Mouse (Mus musculus) embryonic facial prominence, embryonic 11.5 days (tissue): ENCODE results near the gene Tcf7l1. TPM values are rescaled to one million over a fixed set of nuclear protein-coding genes. Genes with fewer than 3 reads are reported as not detected.

Experiments
- ATAC-seq: fragments of 200-750 bp; cut with Nextera tagmentation; replicated peaks from 2 replicates; pipeline ENCODE4 v1.8.0; 2017; ENCODE audit warnings: low read depth; ENCODE audit not compliant: insufficient number of reproducible peaks, low FRiP score, low TSS enrichment
- DNase-seq: peaks from one replicate; pipeline ENCODE4 v3.0.0-alpha.2; 2015; ENCODE audit warnings: low spot score
- H3K27ac ChIP-seq: fragments of 300-500 bp; sonication (generic); replicated peaks from 2 replicates; pipeline ENCODE4 v1.5.1; 2014; ENCODE audit warnings: mild to moderate bottlenecking, low read depth, low read length, control low read depth
- H3K27me3 ChIP-seq: fragments of 300-500 bp; sonication (generic); 2 replicates; pipeline ENCODE4 v1.6.1; 2014; ENCODE audit warnings: mild to moderate bottlenecking, low read length, moderate library complexity, mixed read lengths; ENCODE audit not compliant: control insufficient read depth, insufficient read depth
- H3K36me3 ChIP-seq: fragments of 300-500 bp; sonication (generic); replicated peaks from 2 replicates; pipeline ENCODE4 v1.6.1; 2014; ENCODE audit warnings: low read depth, mild to moderate bottlenecking, low read length, moderate library complexity, mixed read lengths; ENCODE audit not compliant: control insufficient read depth, insufficient read depth
- H3K4me1 ChIP-seq: fragments of 300-500 bp; sonication (generic); 2 replicates; pipeline ENCODE4 v1.6.1; 2014; ENCODE audit warnings: low read length, mixed read lengths; ENCODE audit not compliant: control insufficient read depth, insufficient read depth
- H3K4me2 ChIP-seq: fragments of 300-500 bp; sonication (generic); 2 replicates; pipeline ENCODE4 v1.6.1; 2014; ENCODE audit warnings: low read depth, mild to moderate bottlenecking, control low read depth, low read length, moderate library complexity
- H3K4me3 ChIP-seq: fragments of 300-500 bp; sonication (generic); 2 replicates; pipeline ENCODE4 v1.5.1; 2014; ENCODE audit warnings: low read depth, low read length, control low read depth
- H3K9ac ChIP-seq: fragments of 300-500 bp; sonication (generic); replicated peaks from 2 replicates; pipeline ENCODE4 v1.6.1; 2014; ENCODE audit warnings: mild to moderate bottlenecking, control low read depth, low read length
- H3K9me3 ChIP-seq: fragments of 300-500 bp; sonication (generic); replicated peaks from 2 replicates; pipeline ENCODE4 v1.6.1; 2016; ENCODE audit warnings: mild to moderate bottlenecking, low read length, inconsistent platforms, mixed read lengths; ENCODE audit not compliant: control insufficient read depth
- WGBS: fragments of 180-500 bp; shearing (Covaris S2); extraction: QIAGEN DNeasy Blood & Tissue Kit; methylation state at CpG from one replicate; pipeline ENCODE4 v1.1.7; 2014; 5-methylcytosine and 5-hydroxymethylcytosine counted together
- polyA plus RNA-seq: library from polyadenylated mRNA; unstranded; fragments of >200 nt; fragmentation: Nextera tagmentation; extraction: Ambion mirVana; gene quantifications from 2 replicates; pipeline ENCODE4 v1.2.1, GENCODE M21; 2014

The Tcf7l1 gene
- polyA plus RNA-seq, 1 experiment from 2014 or later: 23.6 TPM

- DNase-seq (no peak), ATAC-seq (no peak)
- Histone ChIP-seq H3K4me3 (no peak overlapping the region), H3K36me3 (no peaks in the 10 kb centered on the region), H3K4me2 (peak overlapping the region; percentile 10; the same call in 1 of the 2 replicates), H3K4me1 (peaks cover 11% of the 10 kb centered on the region), H3K27me3 (no peaks in the 10 kb centered on the region), H3K9ac (no peak overlapping the region), H3K27ac (peak overlapping the region; percentile 70), H3K9me3 (no peaks in the 10 kb centered on the region)
- 9% methylated on average over 5 of the region's 5 CpGs for WGBS
These were observed 40.1 kb downstream of the Tcf7l1 start for GRCm38 (mm10) chr6:72748882-72749437.

- H3K9me3 ChIP-seq: no peaks in the 10 kb centered on the region
- no peaks in the 10 kb centered on the region for H3K36me3 ChIP-seq
- no peaks in the 10 kb centered on the region for H3K27me3 ChIP-seq
- H3K9ac ChIP-seq: no peak overlapping the region
- no peak overlapping the region for H3K4me3 ChIP-seq
- DNase-seq (no peak), ATAC-seq (peak; percentile 19; the same call in 1 of the 2 replicates)
- H3K27ac ChIP-seq: peak overlapping the region; percentile 70
- H3K4me1 ChIP-seq: peaks cover 11% of the 10 kb centered on the region
- WGBS: 0% methylated on average over 2 of the region's 2 CpGs
- peak overlapping the region; percentile 10; the same call in 1 of the 2 replicates for H3K4me2 ChIP-seq
These were observed 40.6 kb downstream of the Tcf7l1 start for GRCm38 (mm10) chr6:72748421-72748820.

GRCm38 (mm10) chr6:72747814-72748213, 41.2 kb downstream of the Tcf7l1 start:
- Histone ChIP-seq H3K9me3 (no peaks in the 10 kb centered on the region), H3K4me3 (no peak overlapping the region), H3K4me1 (peaks cover 11% of the 10 kb centered on the region), H3K9ac (no peak overlapping the region), H3K27ac (no peak overlapping the region), H3K27me3 (no peaks in the 10 kb centered on the region), H3K4me2 (no peak overlapping the region), H3K36me3 (no peaks in the 10 kb centered on the region)
- no peak for ATAC-seq
- WGBS: 74% methylated on average over 11 of the region's 11 CpGs
- DNase-seq: no peak

GRCm38 (mm10) chr6:72747156-72747555, 41.9 kb downstream of the Tcf7l1 start:
- Histone ChIP-seq H3K27ac (0 out of 2 replicates have a peak overlapping the region, but pooled peaks have one; percentile 20), H3K27me3 (no peaks in the 10 kb centered on the region), H3K9me3 (no peaks in the 10 kb centered on the region), H3K36me3 (no peaks in the 10 kb centered on the region), H3K9ac (no peak overlapping the region; the same call in 1 of the 2 replicates), H3K4me3 (no peak overlapping the region), H3K4me2 (no peak overlapping the region), H3K4me1 (peaks cover 11% of the 10 kb centered on the region)
- no peak for DNase-seq
- WGBS: 37% methylated on average over 4 of the region's 4 CpGs
- no peak for ATAC-seq

GRCm38 (mm10) chr6:72745781-72746180, 43.3 kb downstream of the Tcf7l1 start:
- H3K4me2 ChIP-seq: no peak overlapping the region
- ATAC-seq: no peak
- H3K9ac ChIP-seq: no peak overlapping the region
- no peaks in the 10 kb centered on the region for H3K9me3 ChIP-seq
- no peak overlapping the region for H3K27ac ChIP-seq
- WGBS: 68% methylated on average over 12 of the region's 12 CpGs
- H3K36me3 ChIP-seq: no peaks in the 10 kb centered on the region
- no peak overlapping the region for H3K4me3 ChIP-seq
- no peaks in the 10 kb centered on the region for H3K27me3 ChIP-seq
- H3K4me1 ChIP-seq: peaks cover 11% of the 10 kb centered on the region
- no peak for DNase-seq

GRCm38 (mm10) chr6:72744144-72744800, 44.8 kb downstream of the Tcf7l1 start:
- Histone ChIP-seq H3K27me3 (no peaks in the 10 kb centered on the region), H3K4me1 (peaks cover 11% of the 10 kb centered on the region), H3K4me2 (no peak overlapping the region), H3K36me3 (no peaks in the 10 kb centered on the region), H3K4me3 (no peak overlapping the region), H3K9ac (no peak overlapping the region), H3K9me3 (no peaks in the 10 kb centered on the region), H3K27ac (no peak overlapping the region)
- DNase-seq: no peak
- ATAC-seq: no peak
- 79% methylated on average over 10 of the region's 10 CpGs for WGBS

- Histone ChIP-seq H3K4me2 (no peak overlapping the region), H3K4me3 (no peak overlapping the region), H3K36me3 (no peaks in the 10 kb centered on the region), H3K27ac (no peak overlapping the region), H3K4me1 (peaks cover 8% of the 10 kb centered on the region), H3K27me3 (no peaks in the 10 kb centered on the region), H3K9ac (no peak overlapping the region), H3K9me3 (no peaks in the 10 kb centered on the region)
- 85% methylated on average over 3 of the region's 3 CpGs for WGBS
- ATAC-seq (no peak), DNase-seq (no peak)
These were observed 45.4 kb downstream of the Tcf7l1 start for GRCm38 (mm10) chr6:72743624-72744041.

GRCm38 (mm10) chr6:72742331-72742730, 46.7 kb downstream of the Tcf7l1 start:
- ATAC-seq: no peak
- 85% methylated on average over 7 of the region's 7 CpGs for WGBS
- Histone ChIP-seq H3K36me3 (no peaks in the 10 kb centered on the region), H3K4me2 (no peak overlapping the region), H3K4me1 (peaks cover 3% of the 10 kb centered on the region), H3K9ac (no peak overlapping the region), H3K4me3 (no peak overlapping the region), H3K9me3 (no peaks in the 10 kb centered on the region), H3K27me3 (no peaks in the 10 kb centered on the region), H3K27ac (no peak overlapping the region)
- DNase-seq: no peak
